7 mouse cellular contexts compared by ENCODE assay signal in genomic region chr13:118387448-118387801, GRCm38 (mm10). TPM values are rescaled to one million over a fixed set of nuclear protein-coding genes. Genes with fewer than 3 reads are reported as not detected.
DNase-seq lines count a peak whose midpoint lies in the region; ATAC-seq and TF ChIP-seq lines count a peak whose summit lies in the region.
"Not testable (repeated sequence)": the region's sequence is repeated elsewhere in the genome, so short reads cannot be mapped to it uniquely, and the experiment has no call there.

No protein-coding gene starts in this region.

- H3K9me3 ChIP-seq in forebrain, embryonic 12.5 days; heart, embryonic 15.5 days (replicated peaks); intestine, embryonic 16.5 days (ENCODE audit: control insufficient read depth, low read length); limb, embryonic 15.5 days; lung, postnatal 0 days (ENCODE audit: low read length); neural tube, embryonic 13.5 days: not testable (repeated sequence)

- not testable (repeated sequence) for DNase-seq in lung, postnatal 0 days (ENCODE audit: low spot score)

- peak overlapping the region; percentile 74 for H3K4me2 ChIP-seq in forebrain, embryonic 12.5 days
- H3K4me2 ChIP-seq in heart, embryonic 15.5 days, result peak overlapping the region; percentile 60
- peak overlapping the region; percentile 43; the same call in 1 of the 2 replicates for H3K4me2 ChIP-seq in intestine, embryonic 16.5 days (ENCODE audit: low read depth, low read length)
- H3K4me2 ChIP-seq in limb, embryonic 15.5 days, result peak overlapping the region; percentile 44
- peak overlapping the region; percentile 95 for H3K4me2 ChIP-seq in lung, postnatal 0 days (replicated peaks; ENCODE audit: low read depth, low read length)
- peak overlapping the region; percentile 49 for H3K4me2 ChIP-seq in neural tube, embryonic 13.5 days

- peak; percentile 61 for ATAC-seq in forebrain, embryonic 12.5 days (ENCODE audit: low FRiP score)
- not testable (repeated sequence) for ATAC-seq in heart, embryonic 15.5 days (replicated peaks; ENCODE audit: insufficient number of reproducible peaks, insufficient read depth, low FRiP score, low read depth)
- peak; percentile 49 for ATAC-seq in intestine, embryonic 16.5 days
- ATAC-seq in limb, embryonic 15.5 days (ENCODE audit: insufficient number of reproducible peaks, low FRiP score, low TSS enrichment, low read depth), result 0 out of 2 replicates have a peak, but pooled peaks have one; percentile 30
- ATAC-seq in lung, postnatal 0 days, result peak; percentile 36
- ATAC-seq in neural tube, embryonic 13.5 days (ENCODE audit: low read depth), result peak; percentile 60

- not testable (repeated sequence) for TF ChIP-seq CTCF in bone marrow macrophage, adult 2 months (IDR thresholded peaks at IDR 0.05; ENCODE audit: low read depth, low read length); lung, postnatal 0 days (IDR thresholded peaks at IDR 0.05)

- not testable (repeated sequence) for H3K27me3 ChIP-seq in forebrain, embryonic 12.5 days; heart, embryonic 15.5 days; intestine, embryonic 16.5 days (replicated peaks; ENCODE audit: control insufficient read depth, insufficient read depth, low read length); limb, embryonic 15.5 days; lung, postnatal 0 days (replicated peaks; ENCODE audit: insufficient read depth, low read length); neural tube, embryonic 13.5 days

- not testable (repeated sequence) for TF ChIP-seq EP300 in lung, postnatal 0 days (IDR thresholded peaks at IDR 0.05)

- H3K4me3 ChIP-seq in bone marrow macrophage, adult 2 months (ENCODE audit: insufficient read depth, low read length), result peak overlapping the region; percentile 98
- H3K4me3 ChIP-seq in forebrain, embryonic 12.5 days (replicated peaks), result peak overlapping the region; percentile 92
- H3K4me3 ChIP-seq in heart, embryonic 15.5 days, result peak overlapping the region; percentile 85
- H3K4me3 ChIP-seq in intestine, embryonic 16.5 days (ENCODE audit: low read length), result peak overlapping the region; percentile 92
- H3K4me3 ChIP-seq in limb, embryonic 15.5 days, result peak overlapping the region; percentile 89
- H3K4me3 ChIP-seq in lung, postnatal 0 days (ENCODE audit: low read depth, low read length), result peak overlapping the region; percentile 98
- H3K4me3 ChIP-seq in neural tube, embryonic 13.5 days, result peak overlapping the region; percentile 82

- 9% methylated on average over 10 of the region's 10 CpGs for WGBS in forebrain, embryonic 12.5 days
- 8% methylated on average over 10 of the region's 10 CpGs for WGBS in heart, embryonic 15.5 days
- 8% methylated on average over 10 of the region's 10 CpGs for WGBS in intestine, embryonic 16.5 days
- WGBS in limb, embryonic 15.5 days, result 6% methylated on average over 10 of the region's 10 CpGs
- 10% methylated on average over 10 of the region's 10 CpGs for WGBS in lung, postnatal 0 days
- 9% methylated on average over 10 of the region's 10 CpGs for WGBS in neural tube, embryonic 13.5 days

- not testable (repeated sequence) for TF ChIP-seq POLR2A in bone marrow macrophage, adult 2 months (IDR thresholded peaks at IDR 0.05; ENCODE audit: borderline replicate concordance, low read depth, low read length)

- peaks cover 18% of the 10 kb centered on the region for H3K36me3 ChIP-seq in forebrain, embryonic 12.5 days (replicated peaks)
- H3K36me3 ChIP-seq in heart, embryonic 15.5 days, result peaks cover 24% of the 10 kb centered on the region
- H3K36me3 ChIP-seq in intestine, embryonic 16.5 days (ENCODE audit: control insufficient read depth, insufficient read depth, low read length); lung, postnatal 0 days (ENCODE audit: insufficient read depth, low read length): not testable (repeated sequence)
- H3K36me3 ChIP-seq in limb, embryonic 15.5 days, result peaks cover 19% of the 10 kb centered on the region
- H3K36me3 ChIP-seq in neural tube, embryonic 13.5 days, result peaks cover 19% of the 10 kb centered on the region

- H3K27ac ChIP-seq in bone marrow macrophage, adult 2 months (ENCODE audit: insufficient read depth, low read depth, low read length), result 0 out of 2 replicates have a peak overlapping the region, but pooled peaks have one; percentile 11
- H3K27ac ChIP-seq in forebrain, embryonic 12.5 days; intestine, embryonic 16.5 days (ENCODE audit: low read length); lung, postnatal 0 days (ENCODE audit: low read length); neural tube, embryonic 13.5 days (replicated peaks): not testable (repeated sequence)
- peak overlapping the region; percentile 50; the same call in 1 of the 2 replicates for H3K27ac ChIP-seq in heart, embryonic 15.5 days
- H3K27ac ChIP-seq in limb, embryonic 15.5 days, result 0 out of 2 replicates have a peak overlapping the region, but pooled peaks have one; percentile 33

- not testable (repeated sequence) for H3K9ac ChIP-seq in forebrain, embryonic 12.5 days; heart, embryonic 15.5 days; limb, embryonic 15.5 days; lung, postnatal 0 days (replicated peaks; ENCODE audit: low read depth); neural tube, embryonic 13.5 days
- H3K9ac ChIP-seq in intestine, embryonic 16.5 days (ENCODE audit: low read depth, low read length), result 0 out of 2 replicates have a peak overlapping the region, but pooled peaks have one; percentile 24

- not testable (repeated sequence) for H3K4me1 ChIP-seq in bone marrow macrophage, adult 2 months (ENCODE audit: control insufficient read depth, insufficient read depth, low read length); forebrain, embryonic 12.5 days; heart, embryonic 15.5 days (replicated peaks); intestine, embryonic 16.5 days (ENCODE audit: control insufficient read depth, insufficient read depth, low read length); limb, embryonic 15.5 days; lung, postnatal 0 days (ENCODE audit: insufficient read depth, low read depth, low read length); neural tube, embryonic 13.5 days (replicated peaks)

RNA-seq across cellular contexts. Expression of gene Mrps30, which starts 0.4 kb away (rescaled TPM):
- polyA plus RNA-seq in bone marrow macrophage, adult 2 months (2012; ENCODE audit: insufficient read depth, insufficient read length, missing spikeins), result 12.3 and 13.1 TPM in 2 replicates
- 32.2 and 35.5 TPM in 2 replicates for polyA plus RNA-seq in forebrain, embryonic 12.5 days (2016; fragmentation: Nextera tagmentation; extraction: Ambion mirVana)
- 28.4 and 29.7 TPM in 2 replicates for polyA plus RNA-seq in heart, embryonic 15.5 days (2015; fragmentation: Nextera tagmentation; extraction: Ambion mirVana)
- 29.6 and 29.9 TPM in 2 replicates for polyA plus RNA-seq in intestine, embryonic 16.5 days (2015; fragmentation: Nextera tagmentation; extraction: Ambion mirVana)
- polyA plus RNA-seq in limb, embryonic 15.5 days (2015; fragmentation: Nextera tagmentation; extraction: Ambion mirVana), result 28.0 and 29.9 TPM in 2 replicates
- polyA plus RNA-seq in lung, postnatal 0 days (2015; fragmentation: Nextera tagmentation; extraction: Ambion mirVana), result 20.8 and 21.9 TPM in 2 replicates
- polyA plus RNA-seq in neural tube, embryonic 13.5 days (2015; fragmentation: Nextera tagmentation; extraction: Ambion mirVana), result 29.3 and 29.4 TPM in 2 replicates

RNA-seq across cellular contexts. Expression of gene B430218F22Rik, which starts 1.0 kb away (rescaled TPM):
- polyA plus RNA-seq in bone marrow macrophage, adult 2 months (2012; ENCODE audit: insufficient read depth, insufficient read length, missing spikeins), result not detected in 2 replicates
- polyA plus RNA-seq in forebrain, embryonic 12.5 days (2016; fragmentation: Nextera tagmentation; extraction: Ambion mirVana), result 0.46 and 1.4 TPM in 2 replicates
- 0.34 and 0.48 TPM in 2 replicates for polyA plus RNA-seq in heart, embryonic 15.5 days (2015; fragmentation: Nextera tagmentation; extraction: Ambion mirVana)
- polyA plus RNA-seq in intestine, embryonic 16.5 days (2015; fragmentation: Nextera tagmentation; extraction: Ambion mirVana), result 0.43 and 0.50 TPM in 2 replicates
- 0.35 and 0.77 TPM in 2 replicates for polyA plus RNA-seq in limb, embryonic 15.5 days (2015; fragmentation: Nextera tagmentation; extraction: Ambion mirVana)
- 0.41 and 1.1 TPM in 2 replicates for polyA plus RNA-seq in lung, postnatal 0 days (2015; fragmentation: Nextera tagmentation; extraction: Ambion mirVana)
- polyA plus RNA-seq in neural tube, embryonic 13.5 days (2015; fragmentation: Nextera tagmentation; extraction: Ambion mirVana), result 0.44 and 1.0 TPM in 2 replicates

Comparison
In these comparisons a context has a peak if more than half of its experiments do, and no peak if none do; other contexts are left out.
1. H3K4me2 ChIP-seq: peak in every context shown above with its lines; median percentile 95 in lung, postnatal 0 days; 74 in forebrain, embryonic 12.5 days; 60 in heart, embryonic 15.5 days; 49 in neural tube, embryonic 13.5 days; 44 in limb, embryonic 15.5 days; 43 in intestine, embryonic 16.5 days.